ENCODE assay signal across 16 mouse cellular contexts in the genomic region with DNA sequence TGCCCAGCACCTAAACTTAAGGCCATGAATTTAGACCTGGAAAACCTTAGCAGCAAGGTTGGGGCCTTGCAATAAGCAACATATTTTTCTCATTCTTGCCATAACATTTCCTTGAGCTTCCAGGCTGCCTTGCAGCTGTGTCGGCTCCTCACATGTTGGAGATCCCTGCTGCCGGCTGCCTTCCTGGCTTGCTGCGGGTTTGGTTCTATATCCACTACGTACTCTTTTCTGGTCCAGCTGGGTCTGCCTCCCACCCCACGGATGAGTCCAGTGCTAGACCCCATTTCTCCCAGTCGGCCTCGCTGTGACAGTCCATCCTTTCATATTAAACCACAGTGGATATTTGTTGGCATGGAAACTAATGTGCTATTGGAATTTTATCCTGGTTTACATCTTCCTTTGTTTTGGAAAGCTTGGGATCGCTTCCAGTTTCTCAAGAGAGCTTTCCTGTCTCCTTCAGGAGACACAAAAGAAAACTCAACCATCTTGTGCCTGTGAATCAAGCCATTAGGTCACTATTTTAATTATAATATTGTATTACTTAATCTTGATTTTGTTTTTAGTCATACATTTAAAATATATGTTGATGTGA. TPM values are rescaled to one million over a fixed set of nuclear protein-coding genes. Genes with fewer than 3 reads are reported as not detected.
A peak's percentile ranks its signal among the peaks of the same experiment; 100 is the strongest.
DNase-seq lines count a peak whose midpoint lies in the region; ATAC-seq and TF ChIP-seq lines count a peak whose summit lies in the region.
"Had no signal": no experiment of that assay in that cellular context is flagged by ENCODE, and none has a peak within 500 bp of the region (broad histone marks: within the 10 kb centered on the region; RNA-seq: fewer than 3 reads in every experiment).

No protein-coding gene starts in this region.

- peak overlapping the region; percentile 49; the same call in 1 of the 2 replicates for H3K27ac ChIP-seq in embryonic facial prominence, embryonic 13.5 days
- no peak overlapping the region for H3K27ac ChIP-seq in embryonic facial prominence, embryonic 10.5 days (replicated peaks)
- H3K27ac ChIP-seq in intestine, embryonic 14.5 days (ENCODE audit: low read depth): peak overlapping the region; percentile 47; the same call in 1 of the 2 replicates
- no peak overlapping the region for H3K27ac ChIP-seq in intestine, postnatal 0 days (ENCODE audit: low read depth, low read length)
- H3K27ac ChIP-seq: heart, embryonic 13.5 days; hindbrain, embryonic 14.5 days; liver, embryonic 12.5 days had no signal

- H3K27me3 ChIP-seq in embryonic facial prominence, embryonic 13.5 days: peaks cover 3% of the 10 kb centered on the region; the same call in 1 of the 2 replicates
- H3K27me3 ChIP-seq in embryonic facial prominence, embryonic 10.5 days (replicated peaks; ENCODE audit: low read depth, poor library complexity, severe bottlenecking): peaks cover 31% of the 10 kb centered on the region
- H3K27me3 ChIP-seq in intestine, embryonic 14.5 days (replicated peaks; ENCODE audit: control insufficient read depth, insufficient read depth, low read length): no peaks in the 10 kb centered on the region
- no peaks in the 10 kb centered on the region for H3K27me3 ChIP-seq in intestine, postnatal 0 days (replicated peaks; ENCODE audit: control insufficient read depth, insufficient read depth, low read length)
- H3K27me3 ChIP-seq: heart, embryonic 13.5 days; Patski had no signal

- 41% methylated on average over 8 of the region's 8 CpGs for WGBS in embryonic facial prominence, embryonic 13.5 days
- WGBS in embryonic facial prominence, embryonic 10.5 days: 77% methylated on average over 8 of the region's 8 CpGs
- 34% methylated on average over 8 of the region's 8 CpGs for WGBS in intestine, embryonic 14.5 days
- WGBS in intestine, postnatal 0 days: 51% methylated on average over 8 of the region's 8 CpGs

- TF ChIP-seq CTCF in intestine, postnatal 0 days (IDR thresholded peaks at IDR 0.05; ENCODE audit: low read depth): no peak

- no peak overlapping the region for H3K4me2 ChIP-seq in embryonic facial prominence, embryonic 13.5 days
- peak overlapping the region; percentile 15 for H3K4me2 ChIP-seq in intestine, embryonic 14.5 days (ENCODE audit: low read length)
- H3K4me2 ChIP-seq in intestine, postnatal 0 days (replicated peaks; ENCODE audit: low read depth): no peak overlapping the region
- H3K4me2 ChIP-seq: heart, embryonic 13.5 days; hindbrain, embryonic 14.5 days; liver, embryonic 12.5 days had no signal

- no peak for DNase-seq in embryonic facial prominence, embryonic 10.5 days (ENCODE audit: low spot score)
- peak; percentile 65 for DNase-seq in intestine, embryonic 14.5 days (ENCODE audit: low spot score)
- DNase-seq in right cerebral cortex, postnatal 4 days: peak; percentile 35
- no peak for DNase-seq in right cerebral cortex, adult 2 months (ENCODE audit: low spot score in 2 of 2)
- DNase-seq in cerebellum, adult 9-11 months: no peak
- DNase-seq: cerebellum, adult 11-12 months; retina, postnatal 1 day; thymus, postnatal 25 days had no signal

- H3K4me1 ChIP-seq in embryonic facial prominence, embryonic 13.5 days: peaks cover 48% of the 10 kb centered on the region
- H3K4me1 ChIP-seq in embryonic facial prominence, embryonic 10.5 days: peaks cover 46% of the 10 kb centered on the region
- H3K4me1 ChIP-seq in intestine, embryonic 14.5 days (replicated peaks; ENCODE audit: control insufficient read depth, insufficient read depth, low read length): peaks cover 46% of the 10 kb centered on the region
- H3K4me1 ChIP-seq in intestine, postnatal 0 days (replicated peaks; ENCODE audit: control insufficient read depth, insufficient read depth, low read length): peaks cover 18% of the 10 kb centered on the region

- no peaks in the 10 kb centered on the region for H3K9me3 ChIP-seq in embryonic facial prominence, embryonic 13.5 days
- no peaks in the 10 kb centered on the region for H3K9me3 ChIP-seq in embryonic facial prominence, embryonic 10.5 days
- H3K9me3 ChIP-seq in intestine, embryonic 14.5 days (ENCODE audit: control insufficient read depth, low read length): no peaks in the 10 kb centered on the region
- no peaks in the 10 kb centered on the region for H3K9me3 ChIP-seq in intestine, postnatal 0 days (ENCODE audit: control insufficient read depth)
- H3K9me3 ChIP-seq: heart, embryonic 13.5 days; liver, embryonic 12.5 days had no signal

- no peak overlapping the region for H3K9ac ChIP-seq in embryonic facial prominence, embryonic 13.5 days
- H3K9ac ChIP-seq in intestine, embryonic 14.5 days (ENCODE audit: low read length): no peak overlapping the region
- no peak overlapping the region for H3K9ac ChIP-seq in intestine, postnatal 0 days (ENCODE audit: low read depth, low read length)
- H3K9ac ChIP-seq: heart, embryonic 13.5 days; hindbrain, embryonic 14.5 days; liver, embryonic 12.5 days had no signal

- no peaks in the 10 kb centered on the region for H3K36me3 ChIP-seq in embryonic facial prominence, embryonic 13.5 days
- no peaks in the 10 kb centered on the region for H3K36me3 ChIP-seq in embryonic facial prominence, embryonic 10.5 days (replicated peaks)
- no peaks in the 10 kb centered on the region for H3K36me3 ChIP-seq in intestine, embryonic 14.5 days (ENCODE audit: control insufficient read depth, insufficient read depth, low read length)
- no peaks in the 10 kb centered on the region for H3K36me3 ChIP-seq in intestine, postnatal 0 days (ENCODE audit: control insufficient read depth, insufficient read depth)
- H3K36me3 ChIP-seq: heart, embryonic 13.5 days; liver, embryonic 12.5 days had no signal

- no peak for ATAC-seq in embryonic facial prominence, embryonic 13.5 days (ENCODE audit: insufficient number of reproducible peaks, insufficient read depth, low FRiP score, low TSS enrichment, low read depth)
- ATAC-seq in intestine, embryonic 14.5 days (replicated peaks; ENCODE audit: low FRiP score, low TSS enrichment, low read depth): no peak
- no peak for ATAC-seq in intestine, postnatal 0 days
- ATAC-seq in CD4-positive, CD25-positive, alpha-beta regulatory T cell, adult 4 months: no peak
- ATAC-seq: liver, embryonic 12.5 days; midbrain, embryonic 16.5 days; Patski had no signal

- no peak overlapping the region for H3K4me3 ChIP-seq in embryonic facial prominence, embryonic 13.5 days
- H3K4me3 ChIP-seq in embryonic facial prominence, embryonic 10.5 days: no peak overlapping the region
- H3K4me3 ChIP-seq in intestine, embryonic 14.5 days (ENCODE audit: low read depth, low read length): no peak overlapping the region
- H3K4me3 ChIP-seq in intestine, postnatal 0 days (ENCODE audit: low read depth, low read length): no peak overlapping the region
- H3K4me3 ChIP-seq: heart, embryonic 13.5 days; liver, embryonic 12.5 days had no signal

RNA-seq across cellular contexts. Expression of gene Pcnx, which starts 1.7 kb away (rescaled TPM):
- 18.3 and 21.1 TPM in 2 replicates for polyA plus RNA-seq in embryonic facial prominence, embryonic 13.5 days (2015; fragmentation: Nextera tagmentation; extraction: Ambion mirVana)
- 8.0 and 12.5 TPM in 2 replicates for polyA plus RNA-seq in embryonic facial prominence, embryonic 10.5 days (2016; fragmentation: Nextera tagmentation; extraction: Ambion mirVana)
- polyA plus RNA-seq in intestine, embryonic 14.5 days (2014; fragmentation: Nextera tagmentation; extraction: Ambion mirVana): 18.2 and 23.6 TPM in 2 replicates
- 11.0 and 12.4 TPM in 2 replicates for polyA plus RNA-seq in intestine, postnatal 0 days (2015; fragmentation: Nextera tagmentation; extraction: Ambion mirVana)
- polyA plus RNA-seq in CD4-positive, CD25-positive, alpha-beta regulatory T cell, adult 4 months (2017; shearing (Covaris generic)): 10 to 100 TPM; 12.0 to 14.8 TPM

Comparison
In these comparisons a context has a peak if more than half of its experiments do, and no peak if none do; other contexts are left out.
1. H3K27ac ChIP-seq: peak in embryonic facial prominence, embryonic 13.5 days (single experiment) and intestine, embryonic 14.5 days (single experiment); none in embryonic facial prominence, embryonic 10.5 days (single experiment) and intestine, postnatal 0 days (single experiment).
2. DNase-seq: peak in intestine, embryonic 14.5 days (single experiment) and right cerebral cortex, postnatal 4 days (single experiment); none in embryonic facial prominence, embryonic 10.5 days (single experiment), right cerebral cortex, adult 2 months (0 of 2) and cerebellum, adult 9-11 months (single experiment).